Mouse (Mus musculus) G1E (cell line): ENCODE measurements around the gene 4931414P19Rik. TPM values are rescaled to one million over a fixed set of nuclear protein-coding genes. Genes with fewer than 3 reads are reported as not detected.

Experiments used
- ATAC-seq: 2 replicates; pipeline ENCODE4 v1.8.0; 2016; ENCODE audit warnings: mild to moderate bottlenecking; ENCODE audit not compliant: insufficient number of reproducible peaks, poor library complexity, low FRiP score, severe bottlenecking; ENCODE audit errors: extremely low read depth
- DNase-seq: peaks from one replicate; pipeline ENCODE4 v3.0.0; 2012; ENCODE audit warnings: low spot score
- H3K27me3 ChIP-seq: 2 replicates; pipeline ENCODE4 v1.6.1; 2012; ENCODE audit warnings: mild to moderate bottlenecking, low read length, inconsistent platforms; ENCODE audit not compliant: insufficient read depth
- H3K36me3 ChIP-seq: replicated peaks from 2 replicates; pipeline ENCODE3; 2012; ENCODE audit warnings: mild to moderate bottlenecking, inconsistent platforms
- H3K4me1 ChIP-seq: 2 replicates; pipeline ENCODE4 v1.6.1; 2012; ENCODE audit warnings: low read depth, low read length, inconsistent platforms, mixed read lengths; ENCODE audit not compliant: insufficient read depth
- H3K4me3 ChIP-seq: 2 replicates; pipeline ENCODE4 v1.5.1; 2012; ENCODE audit warnings: low read depth, mild to moderate bottlenecking, inconsistent platforms, low read length, moderate library complexity, mixed read lengths
- H3K9me3 ChIP-seq: replicated peaks from 2 replicates; pipeline ENCODE4 v1.6.1; 2012; ENCODE audit warnings: inconsistent platforms
- CTCF ChIP-seq: IDR thresholded peaks from 2 replicates; pipeline ENCODE4 v1.5.1; 2012; ENCODE audit warnings: low read depth, low read length, inconsistent platforms, mixed read lengths
- GATA1 ChIP-seq: IDR thresholded peaks from 2 replicates; pipeline ENCODE4 v1.6.1; 2012; ENCODE audit warnings: borderline replicate concordance, low read length, inconsistent platforms, mixed read lengths
- GATA2 ChIP-seq: IDR thresholded peaks from 2 replicates; pipeline ENCODE4 v1.6.1; 2012; ENCODE audit warnings: low read depth, low read length, inconsistent platforms, borderline replicate concordance
- POLR2AphosphoS5 ChIP-seq: IDR thresholded peaks from 2 replicates; pipeline ENCODE4 v1.6.1; 2012; ENCODE audit warnings: low read depth, low read length, inconsistent platforms; ENCODE audit not compliant: insufficient replicate concordance
- TAL1 ChIP-seq: conservative IDR thresholded peaks from 2 replicates; pipeline ENCODE4 v1.6.1; 2012; ENCODE audit warnings: low read depth, low read length, inconsistent platforms, mixed read lengths
- polyA plus RNA-seq: library from polyadenylated mRNA; stranded (reverse); fragments of >175 nt; gene quantifications from 2 replicates; pipeline ENCODE4 v1.2.3, GENCODE M21; 2012
- total RNA-seq, 2 experiments: library from RNA; stranded (forward) in 1 of 2; stranded (reverse) in 1 of 2; fragments of 200-1000 nt in 1 of 2; fragments of >200 nt in 1 of 2; fragmentation: Nextera tagmentation in 1 of 2; gene quantifications; 2 replicates each; pipeline ENCODE4 v1.2.3; 2014 to 2017

4931414P19Rik gene
- total and polyA plus RNA-seq, 3 experiments: 4.8 to 25.6 (median 9.0) TPM

DNA sequence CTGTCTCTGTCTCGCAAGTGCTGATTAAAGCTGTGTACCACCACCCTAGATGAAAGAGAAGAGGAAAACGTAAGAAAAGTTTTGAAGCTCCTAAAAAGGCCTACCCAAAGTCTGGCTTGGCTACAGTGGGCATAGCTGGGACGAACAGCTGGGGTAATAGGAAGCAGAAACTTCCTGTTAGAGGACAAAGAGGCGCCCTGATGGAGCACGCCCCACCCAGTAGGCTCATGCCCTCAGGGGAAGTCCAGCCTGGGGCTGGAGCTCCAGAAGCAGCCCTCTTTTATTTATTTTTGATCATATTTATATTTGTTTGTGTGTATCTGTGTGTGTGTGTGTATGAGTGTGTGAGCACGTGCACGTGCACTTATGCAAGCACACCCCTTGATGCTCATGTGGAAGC is 26.2 kb downstream of the 4931414P19Rik start:
- ATAC-seq: no peak
- DNase-seq: no peak
- no peak for TF ChIP-seq POLR2AphosphoS5
- no peak for TF ChIP-seq GATA1
- no peak for TF ChIP-seq CTCF
- no peak for TF ChIP-seq TAL1
- no peak for TF ChIP-seq GATA2
- H3K4me3 ChIP-seq: no peak overlapping the region
- H3K4me1 ChIP-seq: peaks cover 28% of the 10 kb centered on the region
- peaks cover 32% of the 10 kb centered on the region for H3K27me3 ChIP-seq
- peaks cover 28% of the 10 kb centered on the region for H3K9me3 ChIP-seq
- peaks cover 21% of the 10 kb centered on the region for H3K36me3 ChIP-seq

DNA sequence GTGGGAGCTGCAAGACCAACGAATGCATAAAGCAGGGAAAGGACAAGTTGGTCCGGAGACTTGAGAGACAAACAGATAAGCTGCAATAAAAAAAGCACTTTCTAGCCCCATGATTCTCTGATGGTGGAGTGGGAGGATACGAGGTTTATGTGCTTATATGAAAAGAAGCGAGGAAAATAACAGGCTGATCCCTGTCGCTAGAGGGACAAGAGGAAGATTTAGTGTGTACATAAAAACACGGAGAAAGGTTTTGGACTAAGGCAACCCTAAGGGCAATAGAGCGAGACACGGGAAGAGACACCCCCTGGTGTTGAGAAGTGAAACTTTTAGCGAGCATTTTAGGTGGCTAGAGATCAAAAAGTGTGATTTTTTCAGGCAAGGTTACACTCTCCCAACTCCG is 27.7 kb downstream of the 4931414P19Rik start:
- H3K4me3 ChIP-seq: peak overlapping the region; percentile 58; the same call in 1 of the 2 replicates
- no peak for TF ChIP-seq TAL1
- no peak for TF ChIP-seq GATA2
- no peak for TF ChIP-seq POLR2AphosphoS5
- peaks cover 7% of the 10 kb centered on the region for H3K36me3 ChIP-seq
- DNase-seq (no peak), ATAC-seq (no peak)
- H3K27me3 ChIP-seq: peaks cover 47% of the 10 kb centered on the region
- peaks cover 44% of the 10 kb centered on the region for H3K4me1 ChIP-seq
- peaks cover 28% of the 10 kb centered on the region for H3K9me3 ChIP-seq

DNA sequence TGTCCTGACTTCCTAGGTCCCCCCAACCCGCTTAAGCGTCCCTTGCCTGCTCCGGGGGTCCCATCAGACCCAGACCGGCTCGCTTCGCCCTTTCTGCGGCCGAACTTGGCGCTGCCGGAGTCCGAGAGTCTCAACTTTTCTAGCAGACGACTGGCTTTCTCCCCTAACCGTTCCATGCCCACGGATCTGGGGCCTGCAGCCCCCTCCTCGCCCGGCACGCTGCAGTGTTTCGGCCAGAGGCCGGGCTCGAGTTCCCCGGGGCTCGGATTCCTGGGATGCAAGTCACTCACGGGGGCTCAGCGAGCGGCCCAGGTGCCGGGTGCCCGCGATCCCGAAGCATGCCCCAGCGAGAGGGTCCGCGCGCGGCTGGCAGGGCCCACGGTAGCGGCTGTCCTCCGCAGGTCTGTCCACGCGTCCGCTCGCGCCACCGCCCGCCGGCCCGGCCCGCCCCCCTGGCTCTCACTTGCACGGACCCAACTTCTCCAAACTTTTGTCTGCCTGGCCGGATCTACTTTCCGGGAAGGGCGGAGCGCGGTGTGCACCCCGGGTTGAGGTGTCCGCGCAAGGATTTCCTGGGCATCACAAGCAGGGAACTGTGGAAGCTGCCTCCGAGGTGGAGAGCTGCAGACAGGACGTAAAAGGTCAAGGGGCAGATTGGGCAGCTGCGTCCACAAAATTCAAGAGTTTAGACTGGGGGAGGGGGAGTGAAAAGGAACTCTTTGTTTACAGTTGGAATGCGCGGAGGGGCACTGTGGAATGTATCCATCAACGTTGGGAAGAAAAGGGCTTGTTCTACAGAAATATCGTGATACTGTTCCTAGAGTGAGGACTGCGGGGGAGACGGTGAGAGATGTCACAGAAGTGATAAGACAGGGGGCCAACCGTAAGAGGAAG is 28.5 kb downstream of the 4931414P19Rik start, which contains the start of gene Ajuba:
Gene Ajuba (minus strand): TSS at position 470 of the 894 bp plus-strand sequence.
- Histone ChIP-seq H3K4me3 (peak within 1 kb of the TSS; percentile 58; the same call in 1 of the 2 replicates), H3K27me3 (peaks cover 48% of the 10 kb centered on the region), H3K36me3 (peaks cover under 1% of the 10 kb centered on the region), H3K9me3 (peaks cover 28% of the 10 kb centered on the region), H3K4me1 (peaks cover 46% of the 10 kb centered on the region)
- TF ChIP-seq GATA1 (no peak), CTCF (no peak), TAL1 (no peak), POLR2AphosphoS5 (no peak), GATA2 (no peak)
- no peak for ATAC-seq
- no peak for DNase-seq

DNA sequence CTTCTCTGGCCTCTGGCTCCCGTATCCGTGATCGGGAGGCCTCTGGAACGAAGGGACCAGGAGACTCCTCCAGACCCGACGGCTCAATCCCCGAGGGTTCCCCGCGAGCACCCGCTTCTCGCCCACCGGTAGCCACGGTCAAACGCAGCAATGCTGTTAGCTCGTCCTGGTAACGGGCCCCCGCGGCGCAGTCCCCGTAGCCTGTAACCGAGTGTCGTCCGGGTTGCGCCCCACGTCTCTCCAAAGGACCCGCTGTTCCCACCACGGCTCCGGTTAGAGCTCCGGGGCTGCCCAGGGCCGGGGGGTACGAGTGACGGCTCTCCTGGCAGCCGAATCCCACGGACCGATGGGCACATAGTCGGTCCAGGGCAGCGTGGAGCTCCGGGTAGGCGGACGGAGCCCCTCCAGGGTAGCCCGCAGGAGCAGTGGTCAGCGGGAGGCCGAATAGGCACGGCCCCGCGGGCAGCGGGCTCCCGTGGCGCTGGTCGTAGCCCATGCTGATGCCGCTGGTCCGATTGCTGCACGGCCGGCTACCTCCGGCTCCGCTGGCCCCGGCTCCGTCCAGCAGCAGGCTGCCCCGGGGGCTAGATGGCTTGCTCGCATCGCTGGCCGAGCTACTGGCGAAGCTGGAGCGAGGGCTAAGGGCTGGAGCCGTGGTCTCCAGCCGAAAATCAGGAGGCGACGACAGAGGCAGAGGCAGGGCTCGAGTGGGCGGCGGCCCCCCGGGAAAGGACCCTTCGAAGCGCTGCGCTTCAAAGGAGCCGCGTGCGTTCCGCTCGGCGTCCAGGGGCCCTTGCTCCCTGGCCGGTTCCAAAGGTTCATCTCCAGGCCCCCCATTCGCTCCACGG is 29.3 kb downstream of the 4931414P19Rik start:
- peaks cover 55% of the 10 kb centered on the region for H3K27me3 ChIP-seq
- peaks cover 52% of the 10 kb centered on the region for H3K4me1 ChIP-seq
- TF ChIP-seq CTCF: no peak
- TF ChIP-seq GATA2: no peak
- no peak for TF ChIP-seq GATA1
- no peak for TF ChIP-seq TAL1
- no peak for TF ChIP-seq POLR2AphosphoS5
- ATAC-seq: no peak
- no peaks in the 10 kb centered on the region for H3K36me3 ChIP-seq
- no peak for DNase-seq
- peaks cover 28% of the 10 kb centered on the region for H3K9me3 ChIP-seq
- peak overlapping the region; percentile 58; the same call in 1 of the 2 replicates for H3K4me3 ChIP-seq

DNA sequence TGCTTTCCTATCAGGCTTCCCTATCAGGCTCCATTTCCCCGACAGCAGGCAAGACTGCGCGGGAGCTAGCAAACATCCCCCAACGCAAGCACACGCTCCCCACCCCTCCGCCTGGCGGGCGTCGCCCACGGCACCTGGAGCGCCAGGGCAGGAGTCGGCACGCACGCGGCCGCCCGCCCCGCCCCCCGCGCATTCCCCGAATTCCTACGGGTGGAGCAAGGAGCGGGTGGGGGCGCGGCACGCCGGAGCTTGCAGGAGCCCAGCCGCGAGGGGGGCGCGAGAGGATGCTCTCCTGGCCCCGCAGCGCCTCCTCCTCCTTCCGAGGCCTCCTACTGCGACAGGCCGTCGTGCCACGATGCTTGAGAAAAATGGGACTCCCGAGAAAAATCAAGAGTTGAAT is 30.2 kb downstream of the 4931414P19Rik start:
- DNase-seq (no peak), ATAC-seq (no peak)
- Histone ChIP-seq H3K4me3 (peak overlapping the region; percentile 40; the same call in 1 of the 2 replicates), H3K4me1 (peaks cover 56% of the 10 kb centered on the region), H3K27me3 (peaks cover 61% of the 10 kb centered on the region), H3K9me3 (peaks cover 28% of the 10 kb centered on the region), H3K36me3 (no peaks in the 10 kb centered on the region)
- no peak for TF ChIP-seq GATA2
- TF ChIP-seq TAL1: no peak

DNA sequence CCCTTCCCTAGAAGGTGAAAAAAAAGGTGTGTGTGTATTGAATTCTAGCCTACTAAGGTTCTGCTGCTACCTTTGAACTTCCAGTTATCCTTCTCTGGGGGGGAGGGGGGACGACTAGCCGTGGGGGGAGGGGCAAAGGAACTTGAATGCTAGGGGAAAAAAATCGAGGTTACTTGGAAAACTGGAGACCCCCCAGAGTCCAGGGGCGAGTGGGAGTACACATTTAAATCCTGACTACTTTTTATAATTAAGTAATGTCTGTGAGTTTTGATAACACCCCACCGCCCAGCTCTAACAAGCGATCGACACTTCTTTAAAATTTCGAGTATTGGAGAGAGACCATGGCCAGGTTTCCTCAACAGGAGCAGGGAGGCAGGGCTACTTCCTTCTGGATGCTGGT is 30.8 kb downstream of the 4931414P19Rik start:
- H3K27me3 ChIP-seq: peaks cover 64% of the 10 kb centered on the region

More for the DNA sequence above, 30.8 kb downstream of the 4931414P19Rik start:
- no peaks in the 10 kb centered on the region for H3K36me3 ChIP-seq
- ATAC-seq (no peak), DNase-seq (no peak)
- peaks cover 56% of the 10 kb centered on the region for H3K4me1 ChIP-seq
- H3K9me3 ChIP-seq: peaks cover 28% of the 10 kb centered on the region
- no peak overlapping the region for H3K4me3 ChIP-seq
- TF ChIP-seq POLR2AphosphoS5: no peak
- TF ChIP-seq CTCF: no peak
- TF ChIP-seq TAL1: no peak
- TF ChIP-seq GATA2: no peak
- TF ChIP-seq GATA1: no peak
